Mouse (Mus musculus) heart, embryonic 14.5 days (tissue): ENCODE measurements around the gene Lrrc29. TPM values are rescaled to one million over a fixed set of nuclear protein-coding genes. Genes with fewer than 3 reads are reported as not detected.
A peak's percentile ranks its signal among the peaks of the same experiment; 100 is the strongest.
"Not testable (repeated sequence)": the region's sequence is repeated elsewhere in the genome, so short reads cannot be mapped to it uniquely, and the experiment has no call there.

Experiments
- ATAC-seq: fragments of 200-750 bp; cut with Nextera tagmentation; 2 replicates; pipeline ENCODE4 v1.8.0; 2017; ENCODE audit warnings: low read depth, moderate TSS enrichment; ENCODE audit not compliant: insufficient number of reproducible peaks, insufficient read depth, low FRiP score
- H3K27ac ChIP-seq, 2 experiments: fragments of 200-500 bp in 1 of 2; fragments of 300-500 bp in 1 of 2; sonication (generic) in 1 of 2; replicated peaks in 1 of 2; 2 replicates each; pipeline ENCODE4 v1.5.1; 2012 to 2014; ENCODE audit warnings: low read depth in 2 of 2, low read length in 2 of 2, control low read depth in 1 of 2, mild to moderate bottlenecking in 1 of 2, mixed read lengths in 1 of 2; ENCODE audit not compliant: control insufficient read depth in 1 of 2, insufficient read depth in 1 of 2
- H3K27me3 ChIP-seq: fragments of 300-500 bp; sonication (generic); 2 replicates; pipeline ENCODE4 v1.6.1; 2014; ENCODE audit warnings: mild to moderate bottlenecking, low read length, control low read depth; ENCODE audit not compliant: control insufficient read depth, insufficient read depth
- H3K36me3 ChIP-seq: fragments of 300-500 bp; sonication (generic); 2 replicates; pipeline ENCODE4 v1.6.1; 2014; ENCODE audit warnings: mild to moderate bottlenecking, control low read depth, low read length, mixed read lengths; ENCODE audit not compliant: control insufficient read depth, insufficient read depth
- H3K4me1 ChIP-seq, 2 experiments: fragments of 200-500 bp in 1 of 2; fragments of 300-500 bp in 1 of 2; sonication (generic) in 1 of 2; 2 replicates each; pipeline ENCODE4 v1.6.1; 2012 to 2014; ENCODE audit warnings: low read length in 2 of 2, control low read depth in 1 of 2, mixed read lengths in 1 of 2; ENCODE audit not compliant: control insufficient read depth in 2 of 2, insufficient read depth in 2 of 2
- H3K4me2 ChIP-seq: fragments of 300-500 bp; sonication (generic); 2 replicates; pipeline ENCODE4 v1.6.1; 2014; ENCODE audit warnings: mild to moderate bottlenecking, low read length
- H3K4me3 ChIP-seq, 2 experiments: fragments of 200-500 bp in 1 of 2; fragments of 300-500 bp in 1 of 2; sonication (generic) in 1 of 2; 2 replicates each; pipeline ENCODE4 v1.5.1; 2012 to 2014; ENCODE audit warnings: low read length in 2 of 2, mild to moderate bottlenecking in 2 of 2, control low read depth in 1 of 2, low read depth in 1 of 2, moderate library complexity in 1 of 2; ENCODE audit not compliant: control insufficient read depth in 1 of 2, insufficient read depth in 1 of 2
- H3K9ac ChIP-seq: fragments of 300-500 bp; sonication (generic); 2 replicates; pipeline ENCODE4 v1.6.1; 2014; ENCODE audit warnings: mild to moderate bottlenecking, low read length
- H3K9me3 ChIP-seq: fragments of 300-500 bp; sonication (generic); 2 replicates; pipeline ENCODE4 v1.6.1; 2016; ENCODE audit warnings: low read length, control low read depth; ENCODE audit not compliant: control insufficient read depth
- WGBS: fragments of 180-500 bp; shearing (Covaris S2); extraction: QIAGEN DNeasy Blood & Tissue Kit; methylation state at CpG from one replicate; pipeline ENCODE4 v1.1.7; 2014; 5-methylcytosine and 5-hydroxymethylcytosine counted together
- polyA plus RNA-seq: library from polyadenylated mRNA; unstranded; fragments of >200 nt; fragmentation: Nextera tagmentation; extraction: Ambion mirVana; gene quantifications from 2 replicates; pipeline ENCODE4 v1.2.1, GENCODE M21; 2014

Gene Lrrc29
- polyA plus RNA-seq, 1 experiment from 2014 or later, result 1.2 TPM

DNA sequence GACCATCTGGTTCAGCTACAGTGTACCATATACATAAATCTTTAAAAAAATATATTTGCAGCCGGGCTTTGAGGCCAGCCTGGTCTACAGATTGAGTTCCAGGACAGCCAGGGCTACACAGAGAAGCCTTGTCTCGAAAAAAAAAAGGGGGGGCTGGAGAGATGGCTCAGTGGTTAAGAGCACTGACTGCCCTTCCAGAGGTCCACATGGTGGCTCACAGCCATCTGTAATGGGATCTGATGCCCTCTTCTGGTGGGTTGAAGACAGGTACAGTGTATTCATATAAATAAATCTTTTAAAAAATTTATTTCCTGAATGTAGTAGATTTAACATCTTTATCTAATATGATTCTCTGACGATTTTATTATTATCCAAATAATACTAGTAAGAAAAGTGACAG is 34.3 kb downstream of the Lrrc29 start:
- not testable (repeated sequence) for H3K9me3 ChIP-seq

DNA sequence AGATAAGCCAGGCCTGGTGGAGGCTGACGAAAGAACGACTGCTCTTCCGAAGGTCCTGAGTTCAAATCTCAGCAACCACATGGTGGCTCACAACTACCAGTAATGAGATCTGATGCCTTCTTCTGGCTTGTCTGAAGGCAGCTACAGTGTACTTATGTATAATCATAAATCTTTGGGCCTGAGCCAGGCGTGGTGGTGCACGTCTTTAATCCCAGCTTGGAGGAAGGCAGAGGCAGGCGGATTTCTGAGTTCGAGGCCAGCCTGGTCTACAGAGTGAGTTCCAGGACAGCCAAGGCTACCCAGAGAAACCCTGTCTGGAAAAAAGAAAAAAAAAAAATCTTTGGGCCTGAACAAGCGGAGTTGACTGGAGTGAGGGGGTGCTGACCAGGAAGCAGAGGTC is 34.7 kb downstream of the Lrrc29 start:
- not testable (repeated sequence) for H3K4me1 ChIP-seq, H3K9me3 ChIP-seq, H3K27ac ChIP-seq, ATAC-seq, H3K4me3 ChIP-seq, H3K27me3 ChIP-seq, H3K9ac ChIP-seq, H3K4me2 ChIP-seq, H3K36me3 ChIP-seq
- 75% methylated on average over 8 of the region's 8 CpGs for WGBS

More for the DNA sequence above, 34.3 kb downstream of the Lrrc29 start:
- not testable (repeated sequence) for ATAC-seq, H3K9ac ChIP-seq, H3K4me1 ChIP-seq, H3K27ac ChIP-seq, H3K27me3 ChIP-seq, H3K36me3 ChIP-seq, H3K4me3 ChIP-seq, H3K4me2 ChIP-seq
- WGBS, result 57% methylated on average over 3 of the region's 3 CpGs

DNA sequence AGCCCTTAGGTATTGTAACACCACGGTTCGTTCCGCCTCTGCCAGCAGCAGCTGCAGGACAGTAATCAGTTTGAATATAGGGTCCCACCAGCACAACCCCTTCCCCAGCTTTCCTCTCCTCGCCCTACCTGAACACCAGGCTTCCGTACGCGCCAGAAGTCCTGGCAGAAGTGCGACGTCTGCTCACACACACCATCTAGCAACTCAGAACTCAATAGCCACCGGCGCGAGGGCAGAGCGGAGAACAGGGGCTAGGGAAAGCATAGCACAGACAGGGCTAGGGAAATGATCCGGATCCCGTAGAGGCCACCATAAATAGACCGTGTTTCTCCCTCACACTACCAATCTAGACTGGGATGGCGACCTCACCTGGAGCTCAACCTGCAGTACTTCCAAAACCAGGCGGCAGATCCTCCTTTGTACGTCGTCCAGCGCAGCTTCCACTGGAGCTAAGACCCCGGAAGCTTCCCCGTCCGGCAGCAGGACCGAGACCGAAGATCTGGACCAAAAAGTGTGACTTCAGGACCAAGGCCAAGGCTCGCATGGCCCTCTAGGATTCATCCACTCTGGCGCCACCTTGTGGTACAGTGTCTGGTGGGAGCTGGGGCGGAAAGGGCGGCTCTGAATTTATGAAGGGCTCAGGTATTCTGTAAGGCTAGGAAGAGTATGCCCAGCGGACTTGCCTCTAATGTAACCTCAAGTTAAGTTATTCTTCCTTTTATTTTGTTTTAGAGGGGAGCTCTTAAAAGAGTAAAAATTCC is 35.3 kb downstream of the Lrrc29 start:
- no peak overlapping the region for H3K27ac ChIP-seq
- H3K9ac ChIP-seq, result no peak overlapping the region
- peak overlapping the region; percentile 84 for H3K4me2 ChIP-seq
- no peaks in the 10 kb centered on the region for H3K9me3 ChIP-seq
- peaks cover 8% of the 10 kb centered on the region for H3K27me3 ChIP-seq
- ATAC-seq, result no peak
- WGBS, result 8% methylated on average over 31 of the region's 31 CpGs
- peak overlapping the region in 1 of 2 experiments; percentile 53; a peak in 1 of 4 replicates for H3K4me3 ChIP-seq
- no peaks in the 10 kb centered on the region for H3K36me3 ChIP-seq
- peaks cover 6 to 8% of the 10 kb centered on the region in 2 experiments for H3K4me1 ChIP-seq

DNA sequence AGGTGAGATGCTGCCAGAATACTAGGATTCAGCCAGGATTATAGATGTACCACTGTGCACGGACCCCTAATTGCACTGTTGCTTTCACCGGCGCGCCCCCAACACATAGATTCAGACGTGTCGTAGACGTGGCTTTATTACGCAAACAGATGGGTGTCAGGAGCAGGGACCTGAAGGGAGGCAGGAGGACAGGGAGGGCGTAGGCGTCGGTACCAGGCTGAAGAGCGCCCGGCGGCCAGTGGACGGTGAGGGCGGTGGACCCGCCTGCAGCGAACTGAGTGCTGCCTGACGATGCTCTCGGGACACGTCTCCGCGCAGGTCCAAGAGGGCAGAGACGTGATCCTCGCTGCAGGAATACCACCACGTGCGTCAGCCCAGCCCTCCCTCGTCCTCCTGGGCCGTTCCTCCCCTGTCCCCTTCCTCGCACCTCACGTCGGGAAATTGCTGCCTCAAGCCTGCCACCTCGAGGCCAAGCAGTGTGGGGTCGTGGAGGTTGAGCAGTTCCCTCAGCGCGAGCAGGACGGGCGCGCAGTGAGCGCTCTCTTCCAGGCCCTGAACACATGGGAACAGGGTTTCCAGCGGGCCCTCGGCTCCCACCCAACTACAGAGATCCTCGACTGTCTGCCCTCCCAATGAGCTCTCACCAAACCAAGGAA is 36.1 kb downstream of the Lrrc29 start, which contains the start of gene 4931428F04Rik:
Gene 4931428F04Rik, minus strand, starts transcription at position 60 of the 656 bp plus-strand sequence.
- Histone ChIP-seq H3K4me2 (peak within 1 kb of the TSS; percentile 84), H3K9me3 (no peaks in the 10 kb centered on the region), H3K4me1 (peaks cover 6 to 8% of the 10 kb centered on the region in 2 experiments), H3K36me3 (0 out of 2 replicates have a peak, but pooled peaks cover under 1% of the 10 kb centered on the region), H3K4me3 (peak within 1 kb of the TSS; percentile 53 to 61), H3K27me3 (peaks cover 8% of the 10 kb centered on the region), H3K9ac (peak within 1 kb of the TSS; percentile 66), H3K27ac (peak within 1 kb of the TSS; percentile 45 to 67; a peak in 2 of 4 replicates)
- peak; percentile 5 for ATAC-seq
- 4% methylated on average over 43 of the region's 43 CpGs for WGBS

DNA sequence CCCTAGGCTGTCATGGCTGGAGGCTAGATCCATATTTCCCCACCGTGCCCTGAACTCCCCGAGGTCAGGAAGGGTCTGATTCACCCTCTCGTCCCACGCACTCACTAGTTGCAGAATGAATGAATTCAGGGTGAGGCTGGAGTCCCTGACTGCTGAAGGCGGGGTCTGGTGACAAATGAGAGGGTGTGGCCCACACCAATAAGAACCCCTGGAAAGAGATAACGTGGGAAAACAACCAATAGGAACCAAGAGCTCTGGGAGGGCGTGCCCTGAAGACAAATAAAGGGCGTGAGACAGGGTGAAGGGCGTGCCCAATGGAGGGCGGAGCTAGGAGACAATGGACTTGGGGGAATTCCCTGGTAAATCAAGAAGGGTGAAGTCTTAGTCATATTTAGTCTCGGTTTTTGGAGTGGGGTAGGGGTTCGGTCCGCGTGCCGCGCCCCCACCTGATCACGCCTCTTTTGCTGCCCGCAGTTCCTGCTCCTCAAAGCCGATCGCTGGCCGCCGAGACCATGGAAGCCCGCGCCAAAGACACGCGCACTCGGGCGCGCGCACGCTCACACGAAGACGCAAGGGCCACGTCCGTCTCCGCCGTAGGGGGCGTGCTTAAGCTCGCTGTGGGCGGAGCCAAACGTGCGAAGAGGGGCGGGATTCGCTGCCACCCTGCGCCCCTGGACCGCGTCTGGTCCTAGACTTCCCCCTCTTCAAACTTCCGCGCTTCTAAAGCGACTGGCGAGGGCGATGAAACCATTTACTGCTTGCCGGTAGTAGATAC is 36.9 kb downstream of the Lrrc29 start:
- peak overlapping the region; percentile 45 to 67; a peak in 2 of 4 replicates for H3K27ac ChIP-seq
- H3K4me1 ChIP-seq, result peaks cover 6 to 8% of the 10 kb centered on the region in 2 experiments
- H3K27me3 ChIP-seq, result peaks cover 8% of the 10 kb centered on the region
- H3K9ac ChIP-seq, result peak overlapping the region; percentile 66
- 1% methylated on average over 53 of the region's 53 CpGs for WGBS
- H3K36me3 ChIP-seq, result 0 out of 2 replicates have a peak, but pooled peaks cover 5% of the 10 kb centered on the region
- H3K4me3 ChIP-seq, result peak overlapping the region; percentile 53 to 61
- H3K4me2 ChIP-seq, result peak overlapping the region; percentile 84
- H3K9me3 ChIP-seq, result no peaks in the 10 kb centered on the region
- peak; percentile 86 for ATAC-seq

DNA sequence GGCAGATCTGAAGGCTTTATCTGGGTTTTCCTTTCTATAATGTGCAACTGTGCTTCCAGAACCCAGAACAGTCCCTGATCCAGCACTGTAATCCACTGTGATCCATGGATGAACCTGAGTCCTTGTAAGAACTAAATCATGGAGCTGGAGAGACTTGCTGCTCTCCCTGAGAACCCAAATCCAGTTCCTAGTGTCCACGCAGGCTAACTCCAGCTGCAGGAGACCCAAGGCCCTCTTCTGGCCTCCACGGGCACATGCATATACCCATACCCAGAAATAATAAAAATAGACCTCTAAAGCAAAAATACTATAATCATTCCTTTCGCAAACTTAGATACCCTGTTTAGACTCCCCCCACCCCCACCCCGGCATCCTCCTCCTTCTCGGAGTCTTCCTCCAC is 37.8 kb downstream of the Lrrc29 start:
- Histone ChIP-seq H3K36me3 (0 out of 2 replicates have a peak, but pooled peaks cover 5% of the 10 kb centered on the region), H3K4me2 (no peak overlapping the region), H3K4me3 (peak overlapping the region in 1 of 2 experiments; percentile 53; a peak in 1 of 4 replicates), H3K27ac (no peak overlapping the region), H3K4me1 (peaks cover 6 to 8% of the 10 kb centered on the region in 2 experiments), H3K27me3 (peaks cover 8% of the 10 kb centered on the region), H3K9ac (no peak overlapping the region), H3K9me3 (no peaks in the 10 kb centered on the region)
- 83% methylated on average over 5 of the region's 5 CpGs for WGBS
- ATAC-seq, result no peak

DNA sequence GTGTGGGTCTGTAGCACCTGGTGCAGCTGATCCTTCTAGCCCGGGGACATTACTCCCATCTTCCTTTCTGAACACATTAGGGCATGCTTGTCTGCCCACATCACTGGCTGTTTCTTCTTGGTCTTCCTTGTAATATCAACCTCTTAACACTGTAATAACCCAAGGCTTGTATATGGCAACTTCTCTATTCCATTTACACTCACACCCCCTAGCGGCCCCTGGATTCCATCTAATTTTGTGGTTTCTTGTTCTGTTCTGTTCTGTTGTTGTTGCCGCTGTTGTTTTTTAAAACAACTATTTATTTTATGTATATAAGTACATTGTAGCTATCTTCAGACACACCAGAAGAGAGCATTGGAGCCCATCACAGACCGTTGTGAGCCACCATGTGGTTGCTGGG is 39.2 kb downstream of the Lrrc29 start:
- Histone ChIP-seq H3K4me1 (peaks cover 6 to 8% of the 10 kb centered on the region in 2 experiments), H3K9ac (no peak overlapping the region), H3K4me3 (no peak overlapping the region), H3K4me2 (no peak overlapping the region), H3K9me3 (no peaks in the 10 kb centered on the region), H3K27ac (no peak overlapping the region), H3K27me3 (peaks cover 8% of the 10 kb centered on the region), H3K36me3 (0 out of 2 replicates have a peak, but pooled peaks cover 5% of the 10 kb centered on the region)
- WGBS, result 85% methylated on average over 4 of the region's 4 CpGs
- ATAC-seq, result no peak
